Mouse (Mus musculus) heart, embryonic 12.5 days (tissue): ENCODE results near the gene Sel1l3. TPM values are rescaled to one million over a fixed set of nuclear protein-coding genes. Genes with fewer than 3 reads are reported as not detected.

Source experiments
- ATAC-seq: fragments of 200-750 bp; cut with Nextera tagmentation; 2 replicates; pipeline ENCODE4 v1.8.0; 2017; ENCODE audit warnings: moderate TSS enrichment, moderate library complexity; ENCODE audit not compliant: insufficient number of reproducible peaks, low FRiP score
- H3K27ac ChIP-seq: fragments of 300-500 bp; sonication (generic); 2 replicates; pipeline ENCODE4 v1.5.1; 2016; ENCODE audit warnings: mild to moderate bottlenecking, moderate library complexity; ENCODE audit not compliant: poor library complexity, severe bottlenecking
- H3K27me3 ChIP-seq: fragments of 300-500 bp; sonication (generic); replicated peaks from 2 replicates; pipeline ENCODE4 v1.6.1; 2016; ENCODE audit warnings: mild to moderate bottlenecking, moderate library complexity
- H3K36me3 ChIP-seq: fragments of 300-500 bp; sonication (generic); 2 replicates; pipeline ENCODE4 v1.6.1; 2016; ENCODE audit warnings: mild to moderate bottlenecking, moderate library complexity
- H3K4me1 ChIP-seq: fragments of 300-500 bp; sonication (generic); replicated peaks from 2 replicates; pipeline ENCODE4 v1.6.1; 2016; ENCODE audit warnings: mild to moderate bottlenecking
- H3K4me2 ChIP-seq: fragments of 300-500 bp; sonication (generic); 2 replicates; pipeline ENCODE4 v1.6.1; 2016; ENCODE audit warnings: mild to moderate bottlenecking, moderate library complexity
- H3K4me3 ChIP-seq: fragments of 300-500 bp; sonication (generic); 2 replicates; pipeline ENCODE4 v1.5.1; 2016; ENCODE audit warnings: mild to moderate bottlenecking
- H3K9ac ChIP-seq: fragments of 300-500 bp; sonication (generic); 2 replicates; pipeline ENCODE4 v1.6.1; 2016; ENCODE audit warnings: mild to moderate bottlenecking, moderate library complexity
- H3K9me3 ChIP-seq: fragments of 300-500 bp; sonication (generic); replicated peaks from 2 replicates; pipeline ENCODE4 v1.6.1; 2016; ENCODE audit warnings: mild to moderate bottlenecking, moderate library complexity
- WGBS: fragments of 180-500 bp; shearing (Covaris S2); methylation state at CpG from one replicate; pipeline ENCODE4 v1.1.7; 2016; 5-methylcytosine and 5-hydroxymethylcytosine counted together
- polyA plus RNA-seq: library from polyadenylated mRNA; unstranded; fragments of >200 nt; fragmentation: Nextera tagmentation; extraction: Ambion mirVana; gene quantifications from 2 replicates; pipeline ENCODE4 v1.2.1, GENCODE M21; 2016

Sel1l3 gene
- polyA plus RNA-seq, 1 experiment from 2014 or later = 1.4 TPM

- no peak overlapping the region for H3K9ac ChIP-seq
- no peak overlapping the region for H3K4me3 ChIP-seq
- no peak for ATAC-seq
- H3K27ac ChIP-seq = no peak overlapping the region
- H3K9me3 ChIP-seq = no peaks in the 10 kb centered on the region
- no peaks in the 10 kb centered on the region for H3K27me3 ChIP-seq
- peaks cover 18% of the 10 kb centered on the region for H3K4me1 ChIP-seq
- no peak overlapping the region for H3K4me2 ChIP-seq
- H3K36me3 ChIP-seq = no peaks in the 10 kb centered on the region
- 54% methylated on average over 2 of the region's 2 CpGs for WGBS
Measured at GRCm38 (mm10) chr5:53241109-53241508, 27.4 kb upstream of the Sel1l3 start.

- ATAC-seq = no peak
- Histone ChIP-seq H3K4me3 (no peak overlapping the region), H3K9me3 (no peaks in the 10 kb centered on the region), H3K4me1 (peaks cover 23% of the 10 kb centered on the region), H3K27me3 (no peaks in the 10 kb centered on the region), H3K36me3 (no peaks in the 10 kb centered on the region), H3K27ac (no peak overlapping the region), H3K4me2 (no peak overlapping the region), H3K9ac (no peak overlapping the region)
- 40% methylated on average over 11 of the region's 11 CpGs for WGBS
Measured at GRCm38 (mm10) chr5:53239831-53240440, 26.2 kb upstream of the Sel1l3 start.

- Histone ChIP-seq H3K27me3 (no peaks in the 10 kb centered on the region), H3K9me3 (no peaks in the 10 kb centered on the region), H3K9ac (no peak overlapping the region), H3K27ac (no peak overlapping the region), H3K36me3 (no peaks in the 10 kb centered on the region), H3K4me2 (no peak overlapping the region), H3K4me3 (no peak overlapping the region), H3K4me1 (peaks cover 23% of the 10 kb centered on the region)
- no peak for ATAC-seq
- 84% methylated on average over 7 of the region's 7 CpGs for WGBS
Measured at GRCm38 (mm10) chr5:53239189-53239588, 25.5 kb upstream of the Sel1l3 start.

- Histone ChIP-seq H3K27ac (no peak overlapping the region), H3K4me3 (no peak overlapping the region), H3K27me3 (no peaks in the 10 kb centered on the region), H3K4me2 (no peak overlapping the region), H3K36me3 (no peaks in the 10 kb centered on the region), H3K9ac (no peak overlapping the region), H3K4me1 (peaks cover 23% of the 10 kb centered on the region), H3K9me3 (no peaks in the 10 kb centered on the region)
- ATAC-seq = no peak
- 78% methylated on average over 7 of the region's 7 CpGs for WGBS
Measured at GRCm38 (mm10) chr5:53238761-53239160, 25.0 kb upstream of the Sel1l3 start.

- 85% methylated on average over 7 of the region's 8 CpGs for WGBS
- no peaks in the 10 kb centered on the region for H3K27me3 ChIP-seq
Measured at GRCm38 (mm10) chr5:53236749-53237148, 23.0 kb upstream of the Sel1l3 start.

GRCm38 (mm10) chr5:53236136-53236535, 22.4 kb upstream of the Sel1l3 start:
- H3K27me3 ChIP-seq = no peaks in the 10 kb centered on the region
- peak; percentile 73; the same call in 1 of the 2 replicates for ATAC-seq
- peak overlapping the region; percentile 74; the same call in 1 of the 2 replicates for H3K27ac ChIP-seq
- H3K4me1 ChIP-seq = peaks cover 20% of the 10 kb centered on the region
- WGBS = 9% methylated on average over 5 of the region's 5 CpGs
- no peak overlapping the region for H3K9ac ChIP-seq
- no peaks in the 10 kb centered on the region for H3K9me3 ChIP-seq
- H3K4me3 ChIP-seq = no peak overlapping the region
- no peaks in the 10 kb centered on the region for H3K36me3 ChIP-seq
- no peak overlapping the region; the same call in 1 of the 2 replicates for H3K4me2 ChIP-seq

More at GRCm38 (mm10) chr5:53236749-53237148, 23.0 kb upstream of the Sel1l3 start:
- Histone ChIP-seq H3K27ac (no peak overlapping the region), H3K4me2 (no peak overlapping the region), H3K4me1 (peaks cover 23% of the 10 kb centered on the region), H3K4me3 (no peak overlapping the region), H3K36me3 (no peaks in the 10 kb centered on the region), H3K9ac (no peak overlapping the region), H3K9me3 (no peaks in the 10 kb centered on the region)
- ATAC-seq = no peak

- Histone ChIP-seq H3K4me1 (peaks cover 15% of the 10 kb centered on the region), H3K36me3 (no peaks in the 10 kb centered on the region), H3K4me3 (no peak overlapping the region), H3K27me3 (no peaks in the 10 kb centered on the region), H3K27ac (peak overlapping the region; percentile 74), H3K4me2 (no peak overlapping the region), H3K9me3 (no peaks in the 10 kb centered on the region), H3K9ac (no peak overlapping the region)
- ATAC-seq = peak; percentile 68; the same call in 1 of the 2 replicates
- 10% methylated on average over 4 of the region's 4 CpGs for WGBS
Measured at GRCm38 (mm10) chr5:53235551-53235950, 21.8 kb upstream of the Sel1l3 start.

- Histone ChIP-seq H3K9me3 (no peaks in the 10 kb centered on the region), H3K4me2 (no peak overlapping the region), H3K27ac (no peak overlapping the region), H3K27me3 (no peaks in the 10 kb centered on the region), H3K9ac (no peak overlapping the region), H3K4me1 (peaks cover 4% of the 10 kb centered on the region), H3K4me3 (no peak overlapping the region), H3K36me3 (no peaks in the 10 kb centered on the region)
- WGBS = 55% methylated on average over 4 of the region's 4 CpGs
- ATAC-seq = no peak
Measured at GRCm38 (mm10) chr5:53230560-53230959, 16.8 kb upstream of the Sel1l3 start.

GRCm38 (mm10) chr5:53225434-53225833, 11.7 kb upstream of the Sel1l3 start:
- H3K27ac ChIP-seq = no peak overlapping the region
- peaks cover 6% of the 10 kb centered on the region; the same call in 1 of the 2 replicates for H3K4me1 ChIP-seq
- WGBS = 82% methylated on average over 13 of the region's 13 CpGs
- H3K9ac ChIP-seq = no peak overlapping the region
- no peak overlapping the region for H3K4me2 ChIP-seq
- no peaks in the 10 kb centered on the region for H3K36me3 ChIP-seq
- no peak overlapping the region for H3K4me3 ChIP-seq
- H3K9me3 ChIP-seq = no peaks in the 10 kb centered on the region
- no peak for ATAC-seq
- H3K27me3 ChIP-seq = no peaks in the 10 kb centered on the region

- H3K27me3 ChIP-seq = peaks cover 41% of the 10 kb centered on the region
Measured at GRCm38 (mm10) chr5:53214801-53215200, 1.1 kb upstream of the Sel1l3 start.

GRCm38 (mm10) chr5:53214362-53214761, 635 bp upstream of the Sel1l3 start:
- no peak overlapping the region for H3K27ac ChIP-seq
- 9% methylated on average over 5 of the region's 5 CpGs for WGBS
- H3K27me3 ChIP-seq = peaks cover 45% of the 10 kb centered on the region
- H3K4me3 ChIP-seq = peak overlapping the region; percentile 84
- no peaks in the 10 kb centered on the region for H3K9me3 ChIP-seq
- no peaks in the 10 kb centered on the region for H3K36me3 ChIP-seq
- H3K4me1 ChIP-seq = peaks cover 31% of the 10 kb centered on the region
- no peak for ATAC-seq
- H3K4me2 ChIP-seq = peak overlapping the region; percentile 100
- no peak overlapping the region for H3K9ac ChIP-seq

More at GRCm38 (mm10) chr5:53214801-53215200, 1.1 kb upstream of the Sel1l3 start:
- H3K36me3 ChIP-seq = no peaks in the 10 kb centered on the region
- no peak for ATAC-seq
- 9% methylated on average over 1 of the region's 1 CpGs for WGBS
- H3K4me1 ChIP-seq = peaks cover 32% of the 10 kb centered on the region
- no peak overlapping the region for H3K9ac ChIP-seq
- no peak overlapping the region for H3K4me3 ChIP-seq
- no peaks in the 10 kb centered on the region for H3K9me3 ChIP-seq
- H3K27ac ChIP-seq = no peak overlapping the region
- 0 out of 2 replicates have a peak overlapping the region, but pooled peaks have one; percentile 100 for H3K4me2 ChIP-seq
